Mouse (Mus musculus): ENCODE data around the gene Pyurf. TPM values are rescaled to one million over a fixed set of nuclear protein-coding genes. Genes with fewer than 3 reads are reported as not detected.

Pyurf gene
- total and polyA plus RNA-seq, 2 experiments from 2014 or later = 15.0 to 16.8 TPM

- no peaks in the 10 kb centered on the region for H3K9me3 ChIP-seq (ENCODE audit: low read length)
- peak; percentile 27 for ATAC-seq
- H3K36me3 ChIP-seq (ENCODE audit: insufficient read depth, low read length) = no peaks in the 10 kb centered on the region
- peak within 1 kb of the TSS; percentile 99 for H3K27ac ChIP-seq
- peak within 1 kb of the TSS; percentile 78 for H3K4me3 ChIP-seq (ENCODE audit: low read length)
- DNase-seq (ENCODE audit: low spot score) = peak; percentile 66
- 0 out of 2 replicates have a peak, but pooled peaks have one; percentile 4 for TF ChIP-seq CTCF (IDR thresholded peaks at IDR 0.05; ENCODE audit: low read depth)
- H3K27me3 ChIP-seq (ENCODE audit: insufficient read depth, low read length) = no peaks in the 10 kb centered on the region
- whole genome bisulfite sequencing = 1% methylated on average over 10 of the region's 10 CpGs
- peak within 1 kb of the TSS; percentile 71 for H3K4me2 ChIP-seq (ENCODE audit: low read depth, low read length)
- peak within 1 kb of the TSS; percentile 93 for H3K9ac ChIP-seq (replicated peaks; ENCODE audit: low read length)
- peaks cover 11% of the 10 kb centered on the region; the same call in 1 of the 2 replicates for H3K4me1 ChIP-seq (ENCODE audit: insufficient read depth, low read length)
These were observed 10.5 kb upstream of the Pyurf start, which contains the start of gene Lancl2 for GRCm38 (mm10) chr6:57702376-57702742. Lancl2 (plus strand) TSS chr6:57702540.

DNA sequence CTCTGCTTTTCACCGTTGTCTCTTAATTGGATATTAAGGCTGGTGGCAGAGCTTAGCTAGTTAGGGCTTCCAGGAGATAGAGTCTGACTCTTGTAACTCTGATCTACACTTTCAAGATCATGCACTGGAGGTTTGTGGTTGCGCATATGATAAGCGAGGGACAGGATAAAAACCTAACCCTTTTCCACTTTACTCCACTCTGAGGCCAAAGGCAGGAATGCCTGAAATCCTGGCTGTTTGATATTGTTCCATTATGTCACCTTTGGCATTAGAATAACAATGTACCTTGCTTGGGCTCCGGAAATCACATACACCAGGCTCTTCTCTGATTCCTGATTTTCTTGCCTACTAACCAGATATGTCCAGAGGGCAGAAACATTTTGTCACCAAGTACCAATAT, 9.8 kb upstream of the Pyurf start:
- Histone ChIP-seq H3K4me2 (ENCODE audit: low read depth, low read length) (peak overlapping the region; percentile 71), H3K4me1 (ENCODE audit: insufficient read depth, low read length) (peaks cover 11% of the 10 kb centered on the region; the same call in 1 of the 2 replicates), H3K4me3 (ENCODE audit: low read length) (peak overlapping the region; percentile 78), H3K9me3 (ENCODE audit: low read length) (no peaks in the 10 kb centered on the region), H3K27ac (peak overlapping the region; percentile 99), H3K27me3 (ENCODE audit: insufficient read depth, low read length) (no peaks in the 10 kb centered on the region), H3K36me3 (ENCODE audit: insufficient read depth, low read length) (no peaks in the 10 kb centered on the region), H3K9ac (replicated peaks; ENCODE audit: low read length) (peak overlapping the region; percentile 93)
- DNase-seq (ENCODE audit: low spot score) = peak; percentile 19
- ATAC-seq = no peak
- 49% methylated on average over 4 of the region's 4 CpGs for WGBS
- TF ChIP-seq CTCF (IDR thresholded peaks at IDR 0.05; ENCODE audit: low read depth) = no peak

GRCm38 (mm10) chr6:57693116-57693515, 1.2 kb upstream of the Pyurf start:
- ATAC-seq (no peak), DNase-seq (ENCODE audit: low spot score) (no peak)
- Histone ChIP-seq H3K4me2 (ENCODE audit: low read depth, low read length) (no peak overlapping the region), H3K27me3 (ENCODE audit: insufficient read depth, low read length) (no peaks in the 10 kb centered on the region), H3K4me3 (ENCODE audit: low read length) (no peak overlapping the region), H3K9ac (replicated peaks; ENCODE audit: low read length) (no peak overlapping the region), H3K36me3 (ENCODE audit: insufficient read depth, low read length) (no peaks in the 10 kb centered on the region), H3K4me1 (ENCODE audit: insufficient read depth, low read length) (no peaks in the 10 kb centered on the region; the same call in 1 of the 2 replicates), H3K9me3 (ENCODE audit: low read length) (no peaks in the 10 kb centered on the region), H3K27ac (no peak overlapping the region)
- 86% methylated on average over 3 of the region's 3 CpGs for WGBS
- TF ChIP-seq CTCF (IDR thresholded peaks at IDR 0.05; ENCODE audit: low read depth) = no peak

DNA sequence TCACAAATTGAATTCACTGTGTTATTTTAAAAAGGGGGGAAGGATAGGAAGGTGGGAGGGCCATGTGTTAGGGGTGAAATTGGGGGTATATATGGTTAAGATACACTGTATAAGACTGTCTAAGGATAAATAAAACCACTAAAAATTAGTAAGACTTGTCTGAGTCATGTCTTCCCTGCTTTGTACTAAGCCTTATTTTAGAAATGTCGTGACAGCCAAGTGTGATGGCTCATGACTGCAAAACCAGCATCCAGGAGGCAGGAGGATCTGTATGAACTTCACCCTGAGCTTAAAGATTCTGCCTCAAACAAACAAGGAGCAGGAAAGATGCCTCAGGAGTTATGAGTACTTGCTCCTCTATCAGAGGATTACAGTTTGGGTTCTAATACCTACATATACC, 7.7 kb downstream of the Pyurf start:
- WGBS = 94% methylated on average over 1 of the region's 1 CpGs
- Histone ChIP-seq H3K9me3 (ENCODE audit: low read length) (no peaks in the 10 kb centered on the region), H3K4me1 (ENCODE audit: insufficient read depth, low read length) (no peaks in the 10 kb centered on the region), H3K36me3 (ENCODE audit: insufficient read depth, low read length) (no peaks in the 10 kb centered on the region), H3K27ac (no peak overlapping the region), H3K4me2 (ENCODE audit: low read depth, low read length) (no peak overlapping the region), H3K4me3 (ENCODE audit: low read length) (no peak overlapping the region), H3K27me3 (ENCODE audit: insufficient read depth, low read length) (no peaks in the 10 kb centered on the region), H3K9ac (replicated peaks; ENCODE audit: low read length) (no peak overlapping the region)
- TF ChIP-seq CTCF (IDR thresholded peaks at IDR 0.05; ENCODE audit: low read depth) = no peak
- DNase-seq (ENCODE audit: low spot score) (no peak), ATAC-seq (no peak)

DNA sequence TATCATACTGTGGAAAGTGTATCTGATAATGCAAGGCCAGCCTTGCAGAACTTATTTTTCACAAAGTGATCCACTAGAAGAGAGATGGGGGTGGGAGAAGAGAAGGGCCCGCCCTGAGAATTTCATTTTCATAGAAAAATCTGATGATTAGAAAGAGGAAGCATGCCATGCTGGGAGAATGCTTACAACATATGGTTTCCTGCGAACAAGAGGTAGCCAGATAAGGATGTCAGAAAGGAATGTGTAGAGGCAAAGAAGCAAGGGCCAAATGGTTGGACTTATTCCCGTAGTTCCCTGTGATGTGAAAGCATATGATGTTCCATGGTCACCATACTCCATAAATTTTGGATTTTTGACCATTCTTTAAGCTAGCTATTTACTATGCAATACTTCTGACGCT, 30.6 kb downstream of the Pyurf start:
- Histone ChIP-seq H3K9me3 (ENCODE audit: low read length) (no peaks in the 10 kb centered on the region), H3K4me3 (ENCODE audit: low read length) (no peak overlapping the region), H3K4me1 (ENCODE audit: insufficient read depth, low read length) (no peaks in the 10 kb centered on the region), H3K36me3 (ENCODE audit: insufficient read depth, low read length) (no peaks in the 10 kb centered on the region), H3K4me2 (ENCODE audit: low read depth, low read length) (no peak overlapping the region), H3K27ac (no peak overlapping the region), H3K9ac (replicated peaks; ENCODE audit: low read length) (no peak overlapping the region), H3K27me3 (ENCODE audit: insufficient read depth, low read length) (no peaks in the 10 kb centered on the region)
- no peak for TF ChIP-seq CTCF (IDR thresholded peaks at IDR 0.05; ENCODE audit: low read depth)
- WGBS = 86% methylated on average over 4 of the region's 4 CpGs
- DNase-seq (ENCODE audit: low spot score) (no peak), ATAC-seq (no peak)

- no peaks in the 10 kb centered on the region for H3K27me3 ChIP-seq (ENCODE audit: insufficient read depth, low read length)
- no peak for TF ChIP-seq CTCF (IDR thresholded peaks at IDR 0.05; ENCODE audit: low read depth)
- no peaks in the 10 kb centered on the region for H3K9me3 ChIP-seq (ENCODE audit: low read length)
- 63% methylated on average over 1 of the region's 1 CpGs for WGBS
- H3K36me3 ChIP-seq (ENCODE audit: insufficient read depth, low read length) = no peaks in the 10 kb centered on the region
- ATAC-seq (no peak), DNase-seq (ENCODE audit: low spot score) (no peak)
- H3K4me3 ChIP-seq (ENCODE audit: low read length) = no peak overlapping the region
- H3K27ac ChIP-seq = no peak overlapping the region
- H3K4me1 ChIP-seq (ENCODE audit: insufficient read depth, low read length) = no peaks in the 10 kb centered on the region
- H3K4me2 ChIP-seq (ENCODE audit: low read depth, low read length) = no peak overlapping the region
- H3K9ac ChIP-seq (replicated peaks; ENCODE audit: low read length) = no peak overlapping the region
These were observed 44.6 kb downstream of the Pyurf start for GRCm38 (mm10) chr6:57647256-57647655.

GRCm38 (mm10) chr6:57641789-57642188, 50.1 kb downstream of the Pyurf start:
- peak; percentile 96 for ATAC-seq
- H3K4me2 ChIP-seq (ENCODE audit: low read depth, low read length) = no peak overlapping the region
- no peaks in the 10 kb centered on the region for H3K36me3 ChIP-seq (ENCODE audit: insufficient read depth, low read length)
- no peak overlapping the region for H3K4me3 ChIP-seq (ENCODE audit: low read length)
- WGBS = 12% methylated on average over 4 of the region's 4 CpGs
- H3K4me1 ChIP-seq (ENCODE audit: insufficient read depth, low read length) = no peaks in the 10 kb centered on the region; the same call in 1 of the 2 replicates
- peak; percentile 91 for DNase-seq (ENCODE audit: low spot score)
- H3K27ac ChIP-seq = no peak overlapping the region
- TF ChIP-seq CTCF (IDR thresholded peaks at IDR 0.05; ENCODE audit: low read depth) = no peak
- H3K9ac ChIP-seq (replicated peaks; ENCODE audit: low read length) = no peak overlapping the region
- no peaks in the 10 kb centered on the region for H3K9me3 ChIP-seq (ENCODE audit: low read length)
- H3K27me3 ChIP-seq (ENCODE audit: insufficient read depth, low read length) = no peaks in the 10 kb centered on the region

Measured in hindbrain, postnatal 0 days (tissue).